Mouse (Mus musculus): Measurements from ENCODE around the gene Smu1.

- TF ChIP-seq EP300 (IDR thresholded peaks at IDR 0.05; ENCODE audit: low read depth) (no peak), CTCF (IDR thresholded peaks at IDR 0.05; ENCODE audit: low read depth) (no peak)
Measured at GRCm38 (mm10) chr4:40802787-40803186, 45.1 kb upstream of the Smu1 start.
